Mouse (Mus musculus): ENCODE results near the gene Cul7. TPM values are rescaled to one million over a fixed set of nuclear protein-coding genes. Genes with fewer than 3 reads are reported as not detected.

Gene Cul7
- total RNA-seq, 2 experiments from 2014 or later: 2.9 to 5.6 TPM

GRCm38 (mm10) chr17:46636831-46637523 is 13.2 kb upstream of the Cul7 start:
- TF ChIP-seq CTCF (IDR thresholded peaks at IDR 0.05): peak; percentile 80
- DNase-seq: peak; percentile 60
- Histone ChIP-seq H3K4me3 (peak overlapping the region; percentile 56), H3K27ac (no peak overlapping the region)
- intact Hi-C loops (cut with DNase I): loop anchor here (1.0 kb wide), 1 partner anchor 112 kb away; no protein-coding TSS in a partner anchor

- intact Hi-C loops (cut with DNase I): no loop called here
- TF ChIP-seq CTCF (IDR thresholded peaks at IDR 0.05): no peak
- Histone ChIP-seq H3K27ac (no peak overlapping the region), H3K4me3 (no peak overlapping the region)
- DNase-seq: no peak
Observed at GRCm38 (mm10) chr17:46639929-46640328, 10.2 kb upstream of the Cul7 start.

- intact Hi-C loops (cut with DNase I): no loop called here
- no peak for TF ChIP-seq CTCF (IDR thresholded peaks at IDR 0.05)
- no peak for DNase-seq
- H3K4me3 ChIP-seq: no peak overlapping the region
- H3K27ac ChIP-seq: no peak overlapping the region
Observed at GRCm38 (mm10) chr17:46642060-46642459, 8.1 kb upstream of the Cul7 start.

- intact Hi-C loops (cut with DNase I): loop anchor here (2.0 kb wide), 1 partner anchor 69 kb away; no protein-coding TSS in a partner anchor
- no peak for TF ChIP-seq CTCF (IDR thresholded peaks at IDR 0.05)
- DNase-seq: no peak
- Histone ChIP-seq H3K27ac (peak overlapping the region; percentile 99), H3K4me3 (peak overlapping the region; percentile 80)
Observed at GRCm38 (mm10) chr17:46644152-46644805, 5.9 kb upstream of the Cul7 start.

GRCm38 (mm10) chr17:46644916-46645475 is 5.1 kb upstream of the Cul7 start:
- intact Hi-C loops (cut with DNase I): loop anchor here (2.0 to 5.0 kb wide), 2 partner anchors 68 to 93 kb away; no protein-coding TSS in a partner anchor
- Histone ChIP-seq H3K27ac (peak overlapping the region; percentile 99), H3K4me3 (peak overlapping the region; percentile 80)
- peak; percentile 68 for DNase-seq
- TF ChIP-seq CTCF (IDR thresholded peaks at IDR 0.05): no peak

GRCm38 (mm10) chr17:46645561-46646321 is 4.4 kb upstream of the Cul7 start, which contains the start of the genes Klc4 and Mrpl2:
Gene Klc4 (minus strand): TSS chr17:46646022.
Gene Mrpl2 (plus strand): TSS chr17:46646229.
- intact Hi-C loops (cut with DNase I): loop anchor here (2.0 to 5.0 kb wide), 3 partner anchors 35 to 93 kb away; partner anchors contain the start of gene Klhdc3

GRCm38 (mm10) chr17:46646322-46646662 is 3.8 kb upstream of the Cul7 start:
- intact Hi-C loops (cut with DNase I): loop anchor here (2.0 to 5.0 kb wide), 2 partner anchors 35 to 94 kb away; partner anchors contain the start of gene Klhdc3
- DNase-seq: no peak
- no peak for TF ChIP-seq CTCF (IDR thresholded peaks at IDR 0.05)
- H3K27ac ChIP-seq: peak overlapping the region; percentile 99
- H3K4me3 ChIP-seq: peak overlapping the region; percentile 80

More at GRCm38 (mm10) chr17:46645561-46646321, 4.4 kb upstream of the Cul7 start, which contains the start of the genes Klc4 and Mrpl2:
- Histone ChIP-seq H3K27ac (peak within 1 kb of the TSS; percentile 99), H3K4me3 (peak within 1 kb of the TSS; percentile 80)
- no peak for TF ChIP-seq CTCF (IDR thresholded peaks at IDR 0.05)
- peak; percentile 98 for DNase-seq

GRCm38 (mm10) chr17:46647279-46647678 is 2.9 kb upstream of the Cul7 start:
- H3K4me3 ChIP-seq: peak overlapping the region; percentile 80
- DNase-seq: no peak
- no peak overlapping the region for H3K27ac ChIP-seq
- intact Hi-C loops (cut with DNase I): loop anchor here (2.0 to 5.0 kb wide), 2 partner anchors 34 to 95 kb away; partner anchors contain the start of gene Klhdc3
- no peak for TF ChIP-seq CTCF (IDR thresholded peaks at IDR 0.05)

- intact Hi-C loops (cut with DNase I): loop anchor here (5.0 kb wide), 1 partner anchor 96 kb away; no protein-coding TSS in a partner anchor
- no peak for TF ChIP-seq CTCF (IDR thresholded peaks at IDR 0.05)
- DNase-seq: no peak
- no peak overlapping the region for H3K27ac ChIP-seq
- no peak overlapping the region for H3K4me3 ChIP-seq
Observed at GRCm38 (mm10) chr17:46648436-46648835, 1.7 kb upstream of the Cul7 start.

- no peak for DNase-seq
- peak overlapping the region; percentile 91 for H3K27ac ChIP-seq
- TF ChIP-seq CTCF (IDR thresholded peaks at IDR 0.05): no peak
- intact Hi-C loops (cut with DNase I): loop anchor here (5.0 kb wide), 1 partner anchor 98 kb away; no protein-coding TSS in a partner anchor
- H3K4me3 ChIP-seq: peak overlapping the region; percentile 95
Observed at GRCm38 (mm10) chr17:46649811-46650210, 326 bp upstream of the Cul7 start.

- Histone ChIP-seq H3K4me3 (peak overlapping the region; percentile 95), H3K27ac (peak overlapping the region; percentile 91)
- no peak for DNase-seq
- no peak for TF ChIP-seq CTCF (IDR thresholded peaks at IDR 0.05)
- intact Hi-C loops (cut with DNase I): no loop called here
Observed at GRCm38 (mm10) chr17:46651292-46651691, 1.2 kb downstream of the Cul7 start.

Measured in gastrocnemius, adult 2 months (tissue).